Mouse (Mus musculus) midbrain, embryonic 13.5 days (tissue): ENCODE measurements at regions not wholly inside any gene's neighbourhood (a gene's known extent, or its start where the extent isn't known, plus 50 kb on each side); places are given as distances from the start of the nearest gene placed in this dataset.

ENCODE experiments used
- ATAC-seq: fragments of 200-750 bp; cut with Nextera tagmentation; 2 replicates; pipeline ENCODE4 v1.8.0; 2017; ENCODE audit warnings: mild to moderate bottlenecking, moderate TSS enrichment, moderate library complexity
- H3K27ac ChIP-seq: fragments of 300-500 bp; sonication (generic); 2 replicates; pipeline ENCODE4 v1.5.1; 2015; ENCODE audit warnings: inconsistent platforms, mild to moderate bottlenecking, moderate library complexity
- H3K27me3 ChIP-seq: fragments of 300-500 bp; sonication (generic); 2 replicates; pipeline ENCODE4 v1.6.1; 2015; ENCODE audit warnings: mild to moderate bottlenecking, inconsistent platforms
- H3K36me3 ChIP-seq: fragments of 300-500 bp; sonication (generic); 2 replicates; pipeline ENCODE4 v1.6.1; 2015; ENCODE audit warnings: mild to moderate bottlenecking, inconsistent platforms
- H3K4me1 ChIP-seq: fragments of 300-500 bp; sonication (generic); replicated peaks from 2 replicates; pipeline ENCODE4 v1.6.1; 2015; ENCODE audit warnings: inconsistent platforms
- H3K4me2 ChIP-seq: fragments of 300-500 bp; sonication (generic); replicated peaks from 2 replicates; pipeline ENCODE4 v1.6.1; 2015; ENCODE audit warnings: moderate library complexity, mild to moderate bottlenecking, inconsistent platforms
- H3K4me3 ChIP-seq: fragments of 300-500 bp; sonication (generic); replicated peaks from 2 replicates; pipeline ENCODE4 v1.5.1; 2015; ENCODE audit warnings: mild to moderate bottlenecking, inconsistent platforms
- H3K9ac ChIP-seq: fragments of 300-500 bp; sonication (generic); replicated peaks from 2 replicates; pipeline ENCODE4 v1.6.1; 2015; ENCODE audit warnings: mild to moderate bottlenecking, inconsistent platforms
- H3K9me3 ChIP-seq: fragments of 300-500 bp; sonication (generic); 2 replicates; pipeline ENCODE4 v1.6.1; 2016; ENCODE audit warnings: mild to moderate bottlenecking, inconsistent platforms
- WGBS: fragments of 180-500 bp; shearing (Covaris S2); methylation state at CpG from one replicate; pipeline ENCODE4 v1.1.7; 2015; 5-methylcytosine and 5-hydroxymethylcytosine counted together

DNA sequence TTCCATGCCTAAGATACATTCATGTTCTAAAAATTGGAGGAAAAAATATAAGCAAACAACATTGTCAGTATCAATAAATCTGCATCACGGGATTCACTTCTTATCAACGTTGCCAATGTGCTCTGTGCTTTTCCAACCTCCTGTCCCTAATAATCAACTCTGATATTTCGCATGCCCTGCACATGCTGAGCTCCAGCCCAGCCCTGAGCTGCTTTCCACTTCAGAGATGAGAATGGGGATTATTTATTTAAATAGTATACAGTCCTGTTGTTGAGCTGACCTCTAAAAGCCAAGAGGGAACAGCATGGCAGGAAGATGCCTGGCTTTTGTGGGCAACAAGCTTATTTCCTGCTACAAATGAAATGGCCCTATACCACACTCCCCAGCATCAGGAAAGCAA, 786.2 kb downstream of the Car8 start:
- peak; percentile 67; the same call in 1 of the 2 replicates for ATAC-seq
- WGBS, result 51% methylated on average over 3 of the region's 3 CpGs

GRCm38 (mm10) chr4:7450991-7451390, 787.9 kb downstream of the Car8 start:
- Histone ChIP-seq H3K36me3 (no peaks in the 10 kb centered on the region), H3K4me1 (peaks cover 15% of the 10 kb centered on the region), H3K9ac (no peak overlapping the region), H3K27me3 (no peaks in the 10 kb centered on the region), H3K9me3 (no peaks in the 10 kb centered on the region), H3K27ac (no peak overlapping the region), H3K4me2 (no peak overlapping the region), H3K4me3 (no peak overlapping the region)
- no peak for ATAC-seq
- 63% methylated on average over 1 of the region's 1 CpGs for WGBS

More for the DNA sequence above, 786.2 kb downstream of the Car8 start:
- H3K27me3 ChIP-seq, result no peaks in the 10 kb centered on the region
- no peak overlapping the region for H3K9ac ChIP-seq
- peaks cover 15% of the 10 kb centered on the region for H3K4me1 ChIP-seq
- no peak overlapping the region for H3K4me3 ChIP-seq
- H3K27ac ChIP-seq, result no peak overlapping the region
- no peaks in the 10 kb centered on the region for H3K36me3 ChIP-seq
- no peak overlapping the region for H3K4me2 ChIP-seq
- H3K9me3 ChIP-seq, result no peaks in the 10 kb centered on the region

DNA sequence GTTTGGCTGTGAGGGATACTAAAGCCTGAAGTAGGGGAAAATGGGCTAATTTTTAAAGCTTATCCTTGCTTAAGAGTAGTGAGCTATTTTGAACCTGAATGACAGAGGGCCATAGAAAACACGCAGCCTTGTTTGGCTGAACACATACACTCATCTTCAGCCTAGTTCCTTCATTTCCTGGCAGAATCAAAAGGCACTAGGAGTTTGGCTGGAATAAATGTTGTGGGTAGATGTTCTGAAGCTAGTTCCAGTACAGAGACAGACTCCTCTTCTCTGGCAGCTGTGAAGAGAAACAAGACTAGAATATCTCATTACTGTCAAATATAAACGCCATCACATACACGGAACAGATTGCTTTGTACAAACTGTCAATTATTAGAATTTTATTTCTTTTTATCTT, 809.5 kb downstream of the Car8 start:
- Histone ChIP-seq H3K9me3 (no peaks in the 10 kb centered on the region), H3K36me3 (no peaks in the 10 kb centered on the region), H3K4me3 (no peak overlapping the region), H3K27me3 (no peaks in the 10 kb centered on the region), H3K27ac (no peak overlapping the region), H3K4me2 (no peak overlapping the region), H3K9ac (no peak overlapping the region), H3K4me1 (no peaks in the 10 kb centered on the region)
- whole genome bisulfite sequencing, result 96% methylated on average over 3 of the region's 3 CpGs
- ATAC-seq, result no peak

- no peaks in the 10 kb centered on the region for H3K27me3 ChIP-seq
- H3K27ac ChIP-seq, result no peak overlapping the region
- no peaks in the 10 kb centered on the region for H3K9me3 ChIP-seq
- H3K36me3 ChIP-seq, result no peaks in the 10 kb centered on the region
- H3K4me2 ChIP-seq, result no peak overlapping the region
- H3K4me1 ChIP-seq, result no peaks in the 10 kb centered on the region
- no peak overlapping the region for H3K9ac ChIP-seq
- no peak for ATAC-seq
- no peak overlapping the region for H3K4me3 ChIP-seq
Measured at GRCm38 (mm10) chr4:7424081-7424480, 814.8 kb downstream of the Car8 start.

DNA sequence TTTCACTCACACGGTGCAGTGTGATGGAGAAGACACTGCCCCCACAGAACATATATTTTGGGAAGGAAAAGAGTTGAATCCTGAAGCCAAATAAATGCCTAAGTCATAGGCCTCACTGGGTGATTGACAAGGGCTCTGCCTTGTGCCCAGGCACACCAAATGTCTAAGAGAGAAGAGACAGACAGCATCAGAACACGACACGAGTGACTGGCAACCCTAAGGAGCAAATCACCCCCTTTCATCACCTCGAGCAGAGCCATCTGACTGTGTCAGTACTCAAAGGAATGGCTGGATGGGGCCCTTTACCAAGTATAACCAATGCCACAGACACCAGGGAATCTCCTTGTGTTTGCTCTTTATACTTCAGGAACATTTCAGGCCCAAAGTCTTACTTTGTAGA, 815.6 kb downstream of the Car8 start:
- no peak overlapping the region for H3K27ac ChIP-seq
- 69% methylated on average over 4 of the region's 4 CpGs for WGBS
- no peak for ATAC-seq

GRCm38 (mm10) chr4:7422787-7423186, 816.1 kb downstream of the Car8 start:
- Histone ChIP-seq H3K4me1 (no peaks in the 10 kb centered on the region), H3K4me3 (no peak overlapping the region), H3K9me3 (no peaks in the 10 kb centered on the region), H3K27me3 (no peaks in the 10 kb centered on the region), H3K36me3 (no peaks in the 10 kb centered on the region), H3K4me2 (no peak overlapping the region), H3K9ac (no peak overlapping the region), H3K27ac (no peak overlapping the region)
- ATAC-seq, result no peak
- WGBS, result 93% methylated on average over 3 of the region's 3 CpGs

More for the DNA sequence above, 815.6 kb downstream of the Car8 start:
- Histone ChIP-seq H3K27me3 (no peaks in the 10 kb centered on the region), H3K9ac (no peak overlapping the region), H3K9me3 (no peaks in the 10 kb centered on the region), H3K4me2 (no peak overlapping the region), H3K4me1 (no peaks in the 10 kb centered on the region), H3K4me3 (no peak overlapping the region), H3K36me3 (no peaks in the 10 kb centered on the region)

DNA sequence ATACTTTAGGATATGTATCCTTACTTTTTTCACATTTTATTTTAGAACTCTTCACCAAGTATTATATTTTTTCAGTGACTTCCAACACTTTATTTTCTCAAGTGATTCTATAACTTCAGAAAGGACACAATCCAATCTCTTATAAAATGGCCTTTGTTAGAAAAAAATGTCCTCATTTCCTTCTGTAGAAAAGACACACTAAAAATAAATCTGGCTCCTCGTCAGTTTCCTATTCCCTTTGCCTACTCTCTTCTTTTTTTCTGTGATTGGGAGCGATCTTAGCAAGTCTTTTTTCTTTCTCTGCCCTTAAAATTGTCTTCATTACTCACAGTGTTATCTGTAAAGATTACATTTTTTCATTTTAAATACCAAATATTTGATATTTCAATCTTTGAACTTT, 824.5 kb downstream of the Car8 start:
- 74% methylated on average over 2 of the region's 2 CpGs for WGBS
- ATAC-seq, result no peak
- H3K4me3 ChIP-seq, result no peak overlapping the region

GRCm38 (mm10) chr4:7392696-7393095, 846.1 kb downstream of the Car8 start:
- ATAC-seq, result no peak
- H3K9me3 ChIP-seq, result no peaks in the 10 kb centered on the region
- H3K4me3 ChIP-seq, result no peak overlapping the region
- no peaks in the 10 kb centered on the region for H3K4me1 ChIP-seq
- 33% methylated on average over 1 of the region's 1 CpGs for WGBS
- H3K27me3 ChIP-seq, result no peaks in the 10 kb centered on the region
- no peaks in the 10 kb centered on the region for H3K36me3 ChIP-seq
- H3K4me2 ChIP-seq, result no peak overlapping the region
- no peak overlapping the region for H3K9ac ChIP-seq
- no peak overlapping the region for H3K27ac ChIP-seq

More for the DNA sequence above, 824.5 kb downstream of the Car8 start:
- H3K27ac ChIP-seq, result no peak overlapping the region
- H3K27me3 ChIP-seq, result no peaks in the 10 kb centered on the region
- no peak overlapping the region for H3K9ac ChIP-seq
- no peaks in the 10 kb centered on the region for H3K4me1 ChIP-seq
- no peaks in the 10 kb centered on the region for H3K36me3 ChIP-seq
- H3K4me2 ChIP-seq, result no peak overlapping the region
- H3K9me3 ChIP-seq, result no peaks in the 10 kb centered on the region

DNA sequence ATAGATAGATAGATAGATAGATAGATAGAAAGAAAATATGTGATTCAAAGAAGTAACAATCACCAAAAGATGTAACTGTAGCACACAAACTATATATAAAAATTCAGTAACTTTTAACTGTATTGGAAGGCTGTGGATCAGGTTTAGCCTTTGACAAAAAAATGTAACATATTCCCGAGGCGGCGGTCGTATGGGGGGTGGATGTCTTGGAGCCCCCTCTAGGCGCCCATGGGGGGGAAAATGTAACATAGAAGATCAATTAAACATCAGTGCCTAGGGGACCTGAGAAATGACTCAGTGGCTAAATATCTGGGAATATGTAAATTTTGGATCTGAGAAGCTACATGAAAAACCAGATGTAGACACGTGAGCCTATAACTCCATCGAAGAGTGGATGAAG, 847.2 kb downstream of the Car8 start:
- no peak for ATAC-seq
- WGBS, result 87% methylated on average over 7 of the region's 7 CpGs

DNA sequence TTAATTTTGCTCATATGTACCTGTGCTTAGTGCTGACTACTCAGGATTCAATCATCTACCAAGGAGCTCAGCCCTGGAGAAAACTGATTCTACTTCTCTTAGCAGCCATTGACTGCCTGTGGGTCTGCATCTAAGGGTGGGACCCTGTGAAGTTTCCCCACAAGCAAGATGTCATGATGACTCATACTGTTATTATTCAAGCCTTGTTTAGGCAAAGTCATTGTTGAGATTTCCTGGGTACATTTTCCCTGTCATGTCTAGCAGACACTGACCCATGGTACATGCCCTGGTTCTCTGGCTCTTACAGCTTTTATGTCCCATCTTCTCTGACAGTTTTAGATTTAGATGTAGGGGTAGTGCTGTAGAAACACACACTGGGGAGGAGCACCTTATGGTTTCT, 853.8 kb downstream of the Car8 start:
- Histone ChIP-seq H3K4me3 (no peak overlapping the region), H3K4me1 (no peaks in the 10 kb centered on the region), H3K9me3 (no peaks in the 10 kb centered on the region), H3K9ac (no peak overlapping the region), H3K27me3 (no peaks in the 10 kb centered on the region), H3K27ac (no peak overlapping the region), H3K4me2 (no peak overlapping the region), H3K36me3 (no peaks in the 10 kb centered on the region)
- no peak for ATAC-seq

More for the DNA sequence above, 847.2 kb downstream of the Car8 start:
- no peak overlapping the region for H3K9ac ChIP-seq
- no peaks in the 10 kb centered on the region for H3K4me1 ChIP-seq
- H3K27me3 ChIP-seq, result no peaks in the 10 kb centered on the region
- H3K4me3 ChIP-seq, result no peak overlapping the region
- H3K27ac ChIP-seq, result no peak overlapping the region
- no peaks in the 10 kb centered on the region for H3K36me3 ChIP-seq
- no peak overlapping the region for H3K4me2 ChIP-seq
- no peaks in the 10 kb centered on the region for H3K9me3 ChIP-seq

DNA sequence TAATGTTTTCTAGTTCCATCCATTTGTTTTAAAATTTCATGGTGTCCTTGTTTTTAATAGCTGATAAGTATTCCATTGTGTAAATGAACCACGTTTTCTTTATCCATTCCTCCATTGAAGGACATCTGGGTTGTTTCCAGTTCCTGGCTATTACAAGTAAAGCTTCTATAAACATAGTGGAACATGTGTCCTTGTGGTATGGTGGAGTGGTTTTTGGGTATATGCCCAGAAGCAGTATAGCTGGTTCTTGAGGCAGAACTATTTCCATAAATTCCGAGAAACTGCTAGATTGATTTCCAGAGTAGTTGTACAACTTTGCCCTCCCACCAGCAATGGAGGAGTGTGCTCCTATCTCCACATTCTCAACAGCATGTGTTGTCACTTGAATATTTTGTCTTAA, 858.8 kb downstream of the Car8 start:
- Histone ChIP-seq H3K4me3 (no peak overlapping the region), H3K9ac (no peak overlapping the region), H3K4me1 (no peaks in the 10 kb centered on the region), H3K36me3 (no peaks in the 10 kb centered on the region), H3K4me2 (no peak overlapping the region), H3K9me3 (no peaks in the 10 kb centered on the region), H3K27me3 (no peaks in the 10 kb centered on the region), H3K27ac (no peak overlapping the region)
- 79% methylated on average over 2 of the region's 2 CpGs for WGBS
- ATAC-seq, result no peak

- Histone ChIP-seq H3K4me1 (peaks cover 10% of the 10 kb centered on the region), H3K4me2 (no peak overlapping the region), H3K4me3 (no peak overlapping the region), H3K27me3 (no peaks in the 10 kb centered on the region), H3K36me3 (no peaks in the 10 kb centered on the region), H3K9ac (no peak overlapping the region), H3K9me3 (no peaks in the 10 kb centered on the region), H3K27ac (peak overlapping the region; percentile 30; the same call in 1 of the 2 replicates)
- 71% methylated on average over 3 of the region's 3 CpGs for WGBS
- ATAC-seq, result peak; percentile 71
Measured at GRCm38 (mm10) chr4:7364238-7365040, 874.4 kb downstream of the Car8 start.

GRCm38 (mm10) chr4:7363508-7363907, 875.3 kb downstream of the Car8 start:
- Histone ChIP-seq H3K9ac (no peak overlapping the region), H3K9me3 (no peaks in the 10 kb centered on the region), H3K4me2 (no peak overlapping the region), H3K27me3 (no peaks in the 10 kb centered on the region), H3K27ac (no peak overlapping the region), H3K4me3 (no peak overlapping the region), H3K4me1 (peaks cover 10% of the 10 kb centered on the region), H3K36me3 (no peaks in the 10 kb centered on the region)
- ATAC-seq, result no peak
- WGBS, result 88% methylated on average over 2 of the region's 2 CpGs
